Mouse (Mus musculus) MEL-GATA-1-ER (cell line): Measurements from ENCODE around the gene 1110051M20Rik.
"Not testable (repeated sequence)": the region's sequence is repeated elsewhere in the genome, so short reads cannot be mapped to it uniquely, and the experiment has no call there.

Experiments
- DNase-seq: peaks from one replicate; pipeline ENCODE4 v3.0.0-alpha.2; 2012; ENCODE audit warnings: low read depth; ENCODE audit errors: extremely low read depth

The 1110051M20Rik gene

DNA sequence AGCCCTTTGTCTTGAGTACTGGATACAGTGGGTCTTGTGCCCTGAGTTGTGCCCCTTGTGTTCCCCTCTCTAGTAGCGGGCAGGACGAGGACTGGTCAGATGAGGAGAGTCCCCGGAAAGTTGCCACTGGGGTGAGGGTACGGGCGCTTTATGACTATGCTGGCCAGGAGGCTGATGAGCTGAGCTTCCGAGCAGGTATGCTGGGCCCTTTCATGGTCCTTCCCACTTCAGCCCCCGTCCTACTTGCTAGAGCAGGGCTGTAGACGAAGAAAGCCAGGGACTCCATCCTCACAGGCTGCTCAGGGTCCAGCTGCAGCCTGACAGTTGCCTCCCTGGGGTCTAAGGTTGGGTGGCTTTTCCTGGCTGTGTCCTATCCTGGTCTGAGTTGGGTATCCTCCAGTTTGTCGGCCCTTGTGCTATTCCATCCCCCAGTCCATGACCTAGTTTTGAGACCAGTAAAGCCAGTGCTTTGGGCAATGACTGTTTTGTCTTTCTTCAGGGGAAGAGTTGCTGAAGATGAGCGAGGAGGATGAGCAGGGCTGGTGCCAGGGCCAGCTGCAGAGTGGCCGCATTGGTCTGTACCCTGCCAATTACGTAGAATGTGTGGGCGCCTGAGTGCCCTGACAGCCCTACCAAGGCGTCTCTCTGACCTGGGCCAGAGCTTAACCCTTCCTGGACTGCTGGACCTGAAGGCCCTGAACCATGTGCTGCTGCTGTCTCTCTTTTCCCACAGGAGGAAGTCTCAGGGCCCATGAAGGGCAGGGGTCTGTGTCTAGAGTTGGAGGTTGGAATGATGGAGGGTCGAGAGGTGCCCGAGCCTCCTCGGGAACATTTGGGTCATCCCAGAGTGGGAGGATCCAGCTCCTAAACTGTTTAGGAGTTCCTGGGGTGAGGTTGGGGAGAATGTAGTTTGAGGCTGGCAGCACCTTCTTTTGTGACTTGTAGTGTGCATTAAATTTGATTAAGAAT lies 180.5 kb downstream of the 1110051M20Rik start:
- DNase-seq: no peak

DNA sequence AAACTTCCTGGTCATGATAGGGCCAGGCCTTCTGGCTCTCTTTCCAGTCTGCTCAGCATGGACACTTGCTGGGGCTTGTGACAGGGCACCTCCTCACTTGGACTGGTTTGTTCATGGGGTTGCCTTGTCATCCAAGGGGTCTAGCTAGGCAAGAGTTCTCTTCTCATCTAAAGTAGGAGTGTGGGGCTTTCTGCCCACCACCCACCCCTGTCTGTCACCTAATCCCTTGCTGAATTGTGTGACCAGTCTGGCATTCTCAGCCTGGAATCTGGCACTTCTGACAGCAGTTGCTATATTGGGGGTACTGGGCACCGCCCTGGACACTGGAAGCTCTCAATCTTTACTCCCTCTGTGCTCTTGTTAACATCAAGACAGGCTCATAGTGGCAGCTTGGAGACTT lies 185.0 kb downstream of the 1110051M20Rik start:
- DNase-seq: no peak

DNA sequence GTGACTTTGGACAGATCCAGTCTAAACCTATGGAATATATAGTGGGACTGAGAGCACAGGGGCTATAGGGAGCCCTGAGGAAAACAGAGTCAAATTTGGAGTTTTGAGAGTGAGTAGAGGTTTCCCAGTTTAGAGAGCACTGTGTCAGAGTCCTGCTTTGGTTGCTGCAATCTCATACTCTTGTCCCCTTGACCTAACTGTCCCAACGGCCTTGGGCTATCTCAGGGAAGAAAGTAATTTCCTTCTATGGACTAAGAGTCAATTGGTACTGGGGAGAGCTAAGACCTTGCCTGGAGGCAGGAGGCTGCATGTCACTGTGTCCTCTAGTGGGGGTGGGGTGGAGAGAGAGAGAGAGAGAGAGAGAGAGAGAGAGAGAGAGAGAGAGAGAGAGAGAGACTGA lies 185.7 kb downstream of the 1110051M20Rik start:
- no peak for DNase-seq

DNA sequence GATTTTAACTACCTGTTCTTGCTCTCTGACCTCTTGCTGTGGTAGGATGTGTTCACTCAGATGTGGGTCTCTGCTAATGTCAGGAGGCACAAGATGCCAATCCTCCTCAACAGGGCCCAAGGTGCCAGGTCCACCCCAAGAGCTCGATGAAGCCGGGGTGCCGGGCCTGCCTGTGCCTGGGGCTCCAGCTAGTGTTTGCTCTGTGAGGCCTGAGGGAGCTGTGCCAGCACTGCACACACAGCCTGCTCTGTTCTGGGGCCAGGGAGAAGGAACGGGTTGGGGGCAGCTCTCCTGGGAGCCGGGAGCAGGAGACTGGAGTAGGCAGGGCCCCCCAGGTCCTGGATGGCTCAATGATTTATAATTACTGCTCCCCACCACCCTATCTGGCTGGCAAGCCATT lies 186.4 kb downstream of the 1110051M20Rik start:
- no peak for DNase-seq

DNA sequence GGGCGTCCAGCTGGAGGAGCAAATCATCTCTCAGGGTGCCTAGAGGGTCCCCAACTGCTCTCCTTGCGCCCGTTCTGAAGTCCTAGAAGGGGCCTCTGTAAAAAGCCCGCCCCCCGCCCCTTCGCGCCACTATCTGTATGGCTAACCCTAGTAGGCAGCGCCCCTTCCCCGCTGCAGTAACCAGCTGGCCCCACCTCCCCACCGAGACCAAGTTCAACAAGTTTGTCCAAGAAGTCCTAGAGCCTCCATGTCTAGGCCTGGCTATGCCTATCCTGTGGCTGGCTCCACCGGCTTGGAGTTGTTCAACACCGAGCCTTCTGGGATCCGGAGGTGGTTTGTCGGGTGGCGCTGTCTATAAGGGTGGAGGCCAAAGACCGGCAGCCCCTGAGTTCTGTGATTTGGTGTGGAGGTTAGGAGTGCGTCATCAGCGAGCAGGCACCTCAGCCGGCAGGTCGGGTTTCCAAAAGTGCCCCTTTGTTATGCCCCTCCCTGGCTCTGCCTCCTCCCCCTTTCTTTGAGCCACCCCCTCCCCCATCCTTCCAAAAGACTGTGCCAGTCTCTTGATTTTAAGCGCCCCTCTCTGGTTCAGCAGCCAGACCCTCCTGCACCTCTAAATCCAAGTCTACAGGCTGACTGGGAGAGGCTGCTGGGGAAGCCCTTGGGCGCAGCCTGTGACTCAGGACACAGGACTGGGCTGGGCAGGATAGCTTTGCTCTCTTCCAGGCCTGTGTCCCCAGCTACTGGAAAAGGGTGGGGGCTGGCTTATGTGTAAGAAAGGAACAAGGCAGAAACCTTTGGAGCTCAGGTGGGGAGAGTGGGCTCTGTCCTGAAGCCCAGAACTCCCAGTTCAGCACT lies 187.2 kb downstream of the 1110051M20Rik start:
- DNase-seq: peak; percentile 46

DNA sequence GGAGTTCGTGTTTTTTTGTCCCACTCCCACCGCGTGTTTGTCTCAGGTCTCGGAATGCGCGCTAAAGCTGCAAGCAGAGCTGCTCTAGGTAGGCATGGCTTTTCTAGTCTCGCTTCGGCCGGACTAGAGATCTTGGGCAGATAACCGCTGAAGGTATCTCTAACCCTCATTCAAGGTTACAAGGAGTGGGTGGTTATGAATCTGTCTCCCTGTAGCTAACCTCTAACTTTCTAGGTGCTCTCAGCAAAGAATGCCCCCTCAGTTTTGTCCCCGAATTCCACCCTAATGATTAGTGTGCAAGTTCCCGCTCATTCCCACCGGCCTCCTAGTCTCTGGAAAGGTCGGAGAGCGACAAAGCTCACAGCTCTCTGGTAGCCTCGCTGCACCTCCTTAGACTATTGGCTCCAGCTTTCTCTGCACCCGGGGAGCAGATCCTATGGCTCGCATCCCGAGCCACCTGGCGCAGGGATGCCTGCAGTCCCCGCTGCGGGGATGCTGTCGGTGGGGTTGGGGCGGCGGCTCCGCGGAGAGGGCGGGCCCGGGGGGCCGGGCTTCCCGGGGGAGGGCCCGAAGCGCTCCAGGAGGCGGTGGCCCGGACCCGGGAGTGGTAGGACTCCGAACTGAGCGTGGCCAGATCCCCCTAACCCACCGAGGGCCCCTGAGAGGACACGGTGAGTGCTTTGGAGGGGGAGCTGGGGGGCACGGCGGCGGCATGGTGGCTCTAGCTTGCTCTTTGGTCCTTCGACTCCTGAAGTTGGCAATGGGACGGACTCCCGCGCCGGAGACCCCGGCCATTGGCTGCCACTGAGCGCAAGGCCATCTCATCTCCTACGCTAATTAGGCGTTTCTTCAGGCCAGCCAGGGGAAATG lies 188.0 kb downstream of the 1110051M20Rik start:
- DNase-seq: no peak

DNA sequence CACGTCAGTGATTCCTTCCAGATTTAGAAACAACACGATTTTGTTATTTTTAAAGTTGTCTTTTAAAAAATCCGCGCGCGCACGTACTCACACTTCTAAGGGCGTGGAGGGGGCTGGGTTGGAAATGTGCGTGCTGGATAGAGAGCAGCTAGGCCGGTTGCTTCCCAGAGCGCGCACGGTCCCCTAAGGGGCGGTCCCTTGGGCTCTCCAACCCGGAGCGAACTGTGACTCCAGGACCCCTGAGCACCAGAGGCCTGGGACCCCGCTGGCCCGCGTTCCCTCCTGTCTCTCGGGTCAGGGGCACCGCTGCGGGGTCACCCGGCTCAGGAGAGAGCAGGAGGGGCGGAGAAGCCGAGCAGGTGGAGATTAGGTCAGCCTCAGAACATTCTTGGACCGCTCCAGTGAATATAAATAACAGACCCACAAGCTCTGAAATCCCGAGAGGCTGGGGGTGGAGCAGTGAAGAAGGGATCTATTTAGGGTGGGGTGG lies 188.8 kb downstream of the 1110051M20Rik start, which contains the start of gene Pacsin3:
Gene Pacsin3 (plus strand): TSS at position 294 of the 490 bp plus-strand sequence.
- DNase-seq: no peak

DNA sequence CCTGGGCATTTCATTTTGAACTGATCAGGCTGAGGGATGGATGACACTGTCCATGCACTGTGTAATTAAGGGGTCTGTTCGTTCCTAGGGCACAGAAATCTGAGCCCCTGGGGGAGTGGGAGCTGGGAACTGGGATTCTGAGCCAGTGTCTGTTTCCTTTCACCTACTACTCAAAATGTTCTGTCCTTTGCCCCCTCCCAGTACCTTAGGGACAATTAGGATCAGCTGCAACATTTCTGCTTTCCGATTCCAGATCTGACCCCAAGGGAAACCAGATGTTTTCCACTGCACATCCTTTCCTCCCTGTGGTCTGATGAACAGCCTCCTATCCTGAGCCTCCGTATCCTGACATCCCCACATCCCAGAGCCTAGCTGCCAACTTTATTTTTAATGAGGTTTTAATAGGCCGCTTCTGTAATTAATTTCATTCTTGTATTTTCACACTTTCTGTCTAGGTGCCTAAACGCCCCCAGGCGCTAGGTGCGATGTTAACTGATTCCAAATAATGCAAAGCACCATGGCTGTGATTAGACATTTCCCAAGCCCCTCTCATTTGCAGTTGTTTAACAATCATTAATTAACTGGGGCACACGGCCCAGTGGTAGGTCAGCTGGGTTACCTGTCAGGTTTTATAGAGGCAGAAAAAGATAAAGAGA lies 189.7 kb downstream of the 1110051M20Rik start:
- no peak for DNase-seq

DNA sequence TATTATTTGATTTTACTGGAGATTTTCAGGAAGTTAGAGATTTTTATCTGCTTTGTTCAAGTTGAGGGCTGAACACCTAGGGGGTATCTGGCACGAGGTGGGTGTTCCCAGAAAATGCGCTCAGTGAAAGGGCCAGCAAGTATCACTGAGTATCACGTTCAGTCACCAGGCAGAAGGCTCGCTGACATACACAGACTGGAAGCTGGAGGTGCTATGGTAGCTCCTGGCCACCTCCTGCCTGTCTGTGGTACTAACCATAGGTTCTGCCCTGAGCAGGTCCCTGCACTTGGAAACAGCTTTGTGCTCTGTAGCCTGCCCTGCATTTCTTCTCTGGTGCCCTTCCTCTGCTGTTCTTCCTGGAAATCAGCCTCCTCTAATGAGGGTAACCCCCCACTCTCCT lies 192.0 kb downstream of the 1110051M20Rik start:
- DNase-seq: no peak

DNA sequence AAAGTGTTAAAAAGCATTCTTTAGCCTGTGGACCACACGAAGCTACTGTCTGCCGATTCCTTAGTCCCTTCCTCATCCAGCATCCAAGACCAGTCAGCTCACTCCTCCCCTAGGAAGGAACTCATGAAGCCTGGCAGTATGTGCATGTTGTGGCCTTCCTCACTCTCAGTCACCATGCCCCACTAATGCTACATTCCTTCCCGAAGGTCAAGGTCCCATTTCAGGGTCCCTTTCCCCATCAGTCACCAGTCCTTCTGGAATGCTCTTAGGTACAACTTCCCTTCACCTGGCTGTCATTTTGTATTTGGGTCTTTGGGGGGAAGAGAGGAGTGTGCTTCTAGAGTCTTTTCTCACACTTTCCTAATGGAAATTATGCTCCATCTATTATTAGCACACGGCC lies 192.5 kb downstream of the 1110051M20Rik start:
- DNase-seq: no peak

DNA sequence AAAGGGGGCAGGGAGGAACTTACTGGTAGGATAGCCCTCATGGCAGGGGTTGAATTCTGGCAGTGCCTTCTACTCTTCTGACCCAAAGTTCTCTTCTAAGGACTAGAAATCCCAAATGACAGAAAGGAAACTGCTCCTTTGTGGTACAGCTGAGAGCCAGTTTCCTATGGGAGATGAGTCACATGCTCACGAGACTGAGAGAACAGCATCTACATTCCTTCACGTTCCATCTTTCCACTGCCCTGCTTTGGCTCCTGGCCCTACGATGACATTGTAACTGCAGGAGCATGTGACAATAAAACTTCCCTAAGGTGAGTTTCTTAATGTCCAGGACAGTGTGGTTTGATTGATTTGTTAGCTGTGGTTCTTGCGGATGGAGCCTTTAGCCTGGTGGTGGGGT lies 196.1 kb downstream of the 1110051M20Rik start:
- DNase-seq: no peak

DNA sequence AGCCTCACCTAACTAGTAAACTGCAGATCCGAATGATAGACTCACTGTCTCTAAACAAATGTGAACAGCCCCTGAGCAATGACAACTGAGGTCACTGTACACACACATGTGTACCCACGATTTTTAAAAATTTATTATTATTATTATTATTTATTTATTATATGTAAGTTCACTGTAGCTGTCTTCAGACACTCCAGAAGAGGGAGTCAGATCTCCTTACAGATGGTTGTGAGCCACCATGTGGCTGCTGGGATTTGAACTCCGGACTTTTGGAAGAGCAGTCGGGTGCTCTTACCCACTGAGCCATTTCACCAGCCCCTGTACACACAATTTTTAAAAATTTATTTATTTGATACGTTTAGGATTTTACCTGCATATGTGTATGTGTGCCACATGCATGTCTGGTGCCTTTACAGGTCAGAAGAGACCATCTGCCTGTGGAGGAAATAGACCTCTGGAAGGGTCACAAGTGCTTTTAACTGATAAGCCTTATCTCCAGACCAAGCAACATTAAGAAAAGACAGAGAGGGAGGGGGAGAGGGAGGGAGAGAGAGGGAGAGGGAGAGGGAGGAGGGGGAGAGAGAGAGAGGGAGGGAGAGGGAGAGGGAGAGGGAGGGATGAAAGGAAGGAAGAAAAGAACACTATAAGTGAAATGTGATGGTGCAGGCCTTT lies 199.8 kb downstream of the 1110051M20Rik start:
- peak; percentile 41 for DNase-seq

DNA sequence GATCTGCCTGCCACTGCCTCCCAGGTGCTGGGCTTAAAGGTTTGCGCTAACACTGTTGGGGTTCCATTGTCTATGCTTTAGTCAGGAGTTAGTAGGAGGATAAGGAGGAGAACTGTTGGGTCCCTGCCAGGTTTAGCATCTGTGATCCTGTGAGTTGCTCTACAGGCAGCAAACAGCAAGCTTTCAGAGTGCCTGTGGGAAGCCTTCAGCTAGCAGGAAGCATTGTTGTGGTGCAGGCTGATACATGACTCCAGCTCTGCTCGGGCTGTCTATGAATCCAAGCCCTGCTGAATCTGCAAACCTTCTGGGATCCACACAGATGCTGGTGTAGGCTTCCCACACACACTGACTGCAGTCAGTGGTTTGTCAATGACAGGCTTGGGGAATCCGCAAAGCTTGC lies 201.1 kb downstream of the 1110051M20Rik start:
- DNase-seq: no peak

DNA sequence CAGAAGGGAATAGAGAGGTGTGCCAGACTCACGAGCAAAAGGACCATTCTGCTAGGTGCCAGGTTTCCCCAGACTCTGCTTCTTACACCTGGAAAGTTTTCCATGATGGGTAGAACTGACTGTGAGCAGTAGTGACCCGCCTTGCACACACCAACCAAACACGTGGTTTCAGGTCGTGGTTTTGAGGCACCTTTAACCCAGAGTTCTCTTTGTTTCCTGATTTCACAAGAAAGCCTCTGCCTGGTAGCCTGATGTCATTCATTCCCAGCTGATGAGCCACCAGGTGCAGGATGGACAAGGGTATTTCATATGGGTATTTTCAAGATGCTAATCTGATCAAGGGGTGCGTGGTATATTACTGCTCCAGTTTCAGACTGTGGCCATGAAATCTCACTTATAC lies 202.0 kb downstream of the 1110051M20Rik start:
- DNase-seq: no peak

DNA sequence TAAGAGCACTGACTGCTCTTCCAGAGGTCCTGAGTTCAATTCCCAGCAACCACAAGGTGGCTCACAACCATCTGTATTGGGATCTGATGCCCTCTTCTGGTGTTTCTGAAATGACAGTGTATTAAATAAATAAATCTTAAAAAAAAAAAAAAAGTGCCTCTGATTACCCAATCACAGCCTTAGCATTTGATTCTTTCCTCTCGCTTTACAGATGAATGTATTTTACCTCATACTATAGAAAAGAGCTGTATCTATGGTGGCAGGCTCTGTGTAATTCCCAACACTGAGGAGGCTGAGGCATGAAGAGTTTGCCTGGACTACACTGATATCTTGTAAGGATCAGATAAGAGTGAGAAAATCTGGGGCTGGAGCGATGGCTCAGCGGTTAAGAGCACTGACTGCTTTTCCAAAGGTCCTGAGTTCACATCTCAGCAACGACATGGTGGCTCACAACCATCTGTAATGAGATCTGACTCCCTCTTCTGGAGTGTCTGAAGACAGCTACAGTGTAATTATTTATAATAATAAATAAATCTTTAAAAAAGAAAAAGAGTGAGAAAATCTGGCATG lies 206.9 kb downstream of the 1110051M20Rik start:
- DNase-seq: not testable (repeated sequence)

DNA sequence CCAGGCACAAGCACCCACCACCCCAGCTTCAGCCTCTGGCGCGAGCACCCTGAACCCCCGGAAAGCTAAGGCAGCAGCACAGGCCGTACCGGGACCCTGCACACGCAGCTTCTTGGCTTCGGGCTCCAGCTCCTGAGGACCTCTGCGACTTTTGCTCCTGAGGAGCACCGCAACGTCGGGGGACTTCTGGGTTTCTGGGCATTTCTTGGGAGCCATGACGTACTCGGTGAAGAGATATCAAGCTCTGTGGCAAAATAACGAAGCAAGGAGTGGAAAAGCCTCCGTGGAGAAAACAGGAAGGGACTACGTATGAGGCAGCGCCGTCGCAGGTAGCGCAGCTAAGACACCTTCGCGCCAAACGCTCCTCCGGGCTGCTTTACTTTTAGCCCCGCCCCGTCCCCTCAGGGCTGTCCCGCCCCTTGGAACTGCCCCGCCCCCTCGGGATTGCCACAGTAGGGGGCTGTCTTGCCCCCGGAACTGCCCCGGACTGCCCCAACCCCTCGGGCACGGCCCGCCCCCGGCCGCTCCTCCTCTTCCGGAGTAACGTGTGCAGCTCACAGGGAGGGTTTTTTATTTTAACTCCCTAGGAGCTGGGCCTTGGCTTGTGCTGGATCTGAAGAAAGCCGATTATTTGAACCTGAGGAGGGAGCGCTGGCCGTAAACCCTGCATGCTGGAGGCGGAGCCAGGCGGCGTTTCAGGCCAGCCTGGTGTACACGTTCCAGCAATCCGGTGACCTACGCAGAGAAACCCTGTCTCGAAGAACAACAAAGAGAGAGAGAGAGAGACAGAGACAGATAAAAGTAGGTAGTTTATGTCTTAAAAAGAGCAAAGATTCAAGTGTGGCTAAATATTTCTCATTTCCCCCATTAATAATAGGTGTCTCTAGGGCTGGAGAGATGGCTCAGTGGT lies 207.6 kb downstream of the 1110051M20Rik start, which contains the start of gene Ddb2:
Gene Ddb2 (minus strand): TSS at position 382 of the 910 bp plus-strand sequence.
- DNase-seq: peak; percentile 80

DNA sequence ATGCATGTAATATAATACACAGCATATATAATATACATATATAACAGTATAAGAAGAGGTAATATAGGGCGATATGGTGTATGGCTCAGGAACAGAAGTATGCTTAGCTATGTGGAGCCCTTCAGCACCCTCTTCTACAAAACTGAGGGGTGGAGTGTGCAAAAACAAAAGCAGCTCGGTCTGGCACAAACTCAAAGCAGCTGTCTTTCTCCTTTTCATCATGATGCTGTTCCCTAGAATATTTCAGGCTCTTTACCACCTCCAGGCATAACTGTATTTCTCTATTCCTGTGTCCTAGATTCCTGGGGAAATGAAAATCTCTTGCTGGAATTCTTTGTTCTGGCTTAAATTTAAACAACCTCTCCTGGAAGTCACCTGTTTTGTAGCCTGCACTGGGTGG lies 214.8 kb downstream of the 1110051M20Rik start:
- DNase-seq: no peak
